Mouse (Mus musculus) forebrain, embryonic 14.5 days (tissue): Measurements from ENCODE around the gene Aff1. TPM values are rescaled to one million over a fixed set of nuclear protein-coding genes. Genes with fewer than 3 reads are reported as not detected.

Experiments
- ATAC-seq: fragments of 200-750 bp; cut with Nextera tagmentation; 2 replicates; pipeline ENCODE4 v1.8.0; 2017; ENCODE audit warnings: mild to moderate bottlenecking, moderate library complexity
- DNase-seq: peaks from one replicate; pipeline ENCODE4 v3.0.0-alpha.2; 2015; ENCODE audit warnings: low spot score
- H3K27ac ChIP-seq: fragments of 300-500 bp; sonication (generic); 2 replicates; pipeline ENCODE4 v1.5.1; 2014; ENCODE audit warnings: low read depth, mild to moderate bottlenecking, control low read depth, low read length, moderate library complexity
- H3K27me3 ChIP-seq: fragments of 300-500 bp; sonication (generic); replicated peaks from 2 replicates; pipeline ENCODE4 v1.6.1; 2014; ENCODE audit warnings: low read length, control low read depth, mixed read lengths; ENCODE audit not compliant: control insufficient read depth, insufficient read depth
- H3K36me3 ChIP-seq: fragments of 300-500 bp; sonication (generic); 2 replicates; pipeline ENCODE4 v1.6.1; 2014; ENCODE audit warnings: low read length, control low read depth; ENCODE audit not compliant: control insufficient read depth, insufficient read depth
- H3K4me1 ChIP-seq: fragments of 300-500 bp; sonication (generic); 2 replicates; pipeline ENCODE4 v1.6.1; 2014; ENCODE audit warnings: antibody characterized with exemption, low read length, control low read depth; ENCODE audit not compliant: control insufficient read depth, insufficient read depth
- H3K4me2 ChIP-seq: fragments of 300-500 bp; sonication (generic); 2 replicates; pipeline ENCODE4 v1.6.1; 2014; ENCODE audit warnings: mild to moderate bottlenecking, control low read depth, low read length
- H3K4me3 ChIP-seq: fragments of 300-500 bp; sonication (generic); 2 replicates; pipeline ENCODE4 v1.5.1; 2014; ENCODE audit warnings: low read depth, low read length, control low read depth
- H3K9ac ChIP-seq: fragments of 300-500 bp; sonication (generic); 2 replicates; pipeline ENCODE4 v1.6.1; 2014; ENCODE audit warnings: mild to moderate bottlenecking, low read length, control low read depth, moderate library complexity
- H3K9me3 ChIP-seq: fragments of 300-500 bp; sonication (generic); replicated peaks from 2 replicates; pipeline ENCODE4 v1.6.1; 2016; ENCODE audit warnings: low read length, control low read depth, mixed read lengths; ENCODE audit not compliant: control insufficient read depth
- WGBS: fragments of 180-500 bp; shearing (Covaris S2); extraction: QIAGEN DNeasy Blood & Tissue Kit; methylation state at CpG from one replicate; pipeline ENCODE4 v1.1.7; 2014; 5-methylcytosine and 5-hydroxymethylcytosine counted together
- polyA plus RNA-seq: library from polyadenylated mRNA; unstranded; fragments of >200 nt; fragmentation: Nextera tagmentation; extraction: Ambion mirVana; gene quantifications from 2 replicates; pipeline ENCODE4 v1.2.1, GENCODE M21; 2014

The Aff1 gene
- polyA plus RNA-seq, 1 experiment from 2014 or later, result 1.5 TPM

- H3K27me3 ChIP-seq, result no peaks in the 10 kb centered on the region
- no peaks in the 10 kb centered on the region for H3K36me3 ChIP-seq
- H3K4me2 ChIP-seq, result no peak overlapping the region
- 76% methylated on average over 11 of the region's 11 CpGs for WGBS
- H3K4me3 ChIP-seq, result no peak overlapping the region
- DNase-seq (no peak), ATAC-seq (no peak)
- no peak overlapping the region for H3K27ac ChIP-seq
- H3K9me3 ChIP-seq, result no peaks in the 10 kb centered on the region
- peaks cover 39% of the 10 kb centered on the region for H3K4me1 ChIP-seq
- H3K9ac ChIP-seq, result no peak overlapping the region
Measured at GRCm38 (mm10) chr5:103774703-103775333, 82.6 kb downstream of the Aff1 start.

GRCm38 (mm10) chr5:103775429-103775828 is 83.3 kb downstream of the Aff1 start:
- Histone ChIP-seq H3K27ac (no peak overlapping the region), H3K36me3 (no peaks in the 10 kb centered on the region), H3K9me3 (no peaks in the 10 kb centered on the region), H3K27me3 (no peaks in the 10 kb centered on the region), H3K4me3 (no peak overlapping the region), H3K4me2 (no peak overlapping the region), H3K9ac (no peak overlapping the region), H3K4me1 (peaks cover 42% of the 10 kb centered on the region)
- 83% methylated on average over 13 of the region's 13 CpGs for WGBS
- no peak for DNase-seq
- no peak for ATAC-seq

- no peak overlapping the region for H3K4me2 ChIP-seq
- H3K4me1 ChIP-seq, result peaks cover 40% of the 10 kb centered on the region
- ATAC-seq, result no peak
Measured at GRCm38 (mm10) chr5:103776842-103777241, 84.7 kb downstream of the Aff1 start.

GRCm38 (mm10) chr5:103777446-103777845 is 85.3 kb downstream of the Aff1 start:
- Histone ChIP-seq H3K4me2 (peak overlapping the region; percentile 61; the same call in 1 of the 2 replicates), H3K4me1 (peaks cover 34% of the 10 kb centered on the region), H3K9ac (no peak overlapping the region), H3K27ac (no peak overlapping the region), H3K36me3 (no peaks in the 10 kb centered on the region), H3K27me3 (no peaks in the 10 kb centered on the region), H3K4me3 (no peak overlapping the region), H3K9me3 (no peaks in the 10 kb centered on the region)
- WGBS, result 43% methylated on average over 4 of the region's 4 CpGs
- DNase-seq (no peak), ATAC-seq (no peak)

More at GRCm38 (mm10) chr5:103776842-103777241, 84.7 kb downstream of the Aff1 start:
- 67% methylated on average over 4 of the region's 4 CpGs for WGBS
- Histone ChIP-seq H3K27ac (no peak overlapping the region), H3K36me3 (no peaks in the 10 kb centered on the region), H3K27me3 (no peaks in the 10 kb centered on the region), H3K9ac (no peak overlapping the region), H3K9me3 (no peaks in the 10 kb centered on the region), H3K4me3 (no peak overlapping the region)
- no peak for DNase-seq

GRCm38 (mm10) chr5:103778314-103779117 is 86.3 kb downstream of the Aff1 start:
- H3K9me3 ChIP-seq, result no peaks in the 10 kb centered on the region
- H3K9ac ChIP-seq, result peak overlapping the region; percentile 40; the same call in 1 of the 2 replicates
- H3K4me3 ChIP-seq, result peak overlapping the region; percentile 19; the same call in 1 of the 2 replicates
- ATAC-seq (peak; percentile 90), DNase-seq (peak; percentile 85)
- peak overlapping the region; percentile 68 for H3K27ac ChIP-seq
- no peaks in the 10 kb centered on the region for H3K27me3 ChIP-seq
- peak overlapping the region; percentile 61 for H3K4me2 ChIP-seq
- under 1% methylated on average over 17 of the region's 17 CpGs for WGBS
- H3K36me3 ChIP-seq, result no peaks in the 10 kb centered on the region
- H3K4me1 ChIP-seq, result peaks cover 28% of the 10 kb centered on the region

- ATAC-seq (no peak), DNase-seq (peak; percentile 36)
- H3K4me1 ChIP-seq, result peaks cover 28% of the 10 kb centered on the region
- H3K27ac ChIP-seq, result 0 out of 2 replicates have a peak overlapping the region, but pooled peaks have one; percentile 3
- WGBS, result 21% methylated on average over 10 of the region's 10 CpGs
- peaks cover 3% of the 10 kb centered on the region; the same call in 1 of the 2 replicates for H3K36me3 ChIP-seq
- H3K27me3 ChIP-seq, result no peaks in the 10 kb centered on the region
- no peak overlapping the region for H3K4me3 ChIP-seq
- H3K9me3 ChIP-seq, result no peaks in the 10 kb centered on the region
- no peak overlapping the region for H3K4me2 ChIP-seq
- H3K9ac ChIP-seq, result no peak overlapping the region
Measured at GRCm38 (mm10) chr5:103779836-103780235, 87.7 kb downstream of the Aff1 start.

GRCm38 (mm10) chr5:103780266-103780665 is 88.1 kb downstream of the Aff1 start:
- Histone ChIP-seq H3K27me3 (no peaks in the 10 kb centered on the region), H3K4me2 (no peak overlapping the region), H3K27ac (no peak overlapping the region), H3K36me3 (peaks cover 3% of the 10 kb centered on the region; the same call in 1 of the 2 replicates), H3K4me1 (peaks cover 28% of the 10 kb centered on the region), H3K9ac (no peak overlapping the region), H3K4me3 (no peak overlapping the region), H3K9me3 (no peaks in the 10 kb centered on the region)
- DNase-seq (no peak), ATAC-seq (no peak)
- 27% methylated on average over 6 of the region's 6 CpGs for WGBS

- Histone ChIP-seq H3K27me3 (no peaks in the 10 kb centered on the region), H3K4me2 (no peak overlapping the region), H3K4me3 (no peak overlapping the region), H3K9me3 (no peaks in the 10 kb centered on the region), H3K36me3 (peaks cover 3% of the 10 kb centered on the region; the same call in 1 of the 2 replicates), H3K9ac (no peak overlapping the region; the same call in 1 of the 2 replicates), H3K27ac (no peak overlapping the region), H3K4me1 (peaks cover 28% of the 10 kb centered on the region)
- WGBS, result 77% methylated on average over 6 of the region's 6 CpGs
- no peak for DNase-seq
- ATAC-seq, result no peak
Measured at GRCm38 (mm10) chr5:103780836-103781235, 88.7 kb downstream of the Aff1 start.
